Mouse (Mus musculus) heart, postnatal 0 days (tissue): ENCODE measurements at regions not wholly inside any gene's neighbourhood (a gene's known extent, or its start where the extent isn't known, plus 50 kb on each side); places are given as distances from the start of the nearest gene placed in this dataset.

Experiments
- ATAC-seq: fragments of 200-750 bp; cut with Nextera tagmentation; 2 replicates; pipeline ENCODE4 v1.8.0; 2017; ENCODE audit warnings: low read depth, moderate number of reproducible peaks, moderate library complexity; ENCODE audit not compliant: insufficient read depth
- DNase-seq: peaks from one replicate; pipeline ENCODE4 v3.0.0-alpha.2; 2016; ENCODE audit warnings: low spot score
- H3K27ac ChIP-seq: fragments of 300-500 bp; sonication (generic); 2 replicates; pipeline ENCODE4 v1.5.1; 2014; ENCODE audit warnings: low read depth, mild to moderate bottlenecking
- H3K27me3 ChIP-seq: fragments of 300-500 bp; sonication (generic); 2 replicates; pipeline ENCODE4 v1.6.1; 2014; ENCODE audit warnings: low read length, mixed read lengths; ENCODE audit not compliant: control insufficient read depth, insufficient read depth
- H3K36me3 ChIP-seq: fragments of 300-500 bp; sonication (generic); replicated peaks from 2 replicates; pipeline ENCODE4 v1.6.1; 2014; ENCODE audit warnings: low read length, mixed read lengths; ENCODE audit not compliant: control insufficient read depth, insufficient read depth
- H3K4me1 ChIP-seq: fragments of 300-500 bp; sonication (generic); 2 replicates; pipeline ENCODE4 v1.6.1; 2014; ENCODE audit warnings: antibody characterized with exemption; ENCODE audit not compliant: control insufficient read depth, insufficient read depth
- H3K4me2 ChIP-seq: fragments of 300-500 bp; sonication (generic); 2 replicates; pipeline ENCODE4 v1.6.1; 2014; ENCODE audit warnings: low read depth, mild to moderate bottlenecking, low read length, moderate library complexity
- H3K4me3 ChIP-seq: fragments of 300-500 bp; sonication (generic); 2 replicates; pipeline ENCODE4 v1.5.1; 2014; ENCODE audit warnings: low read depth, low read length
- H3K9ac ChIP-seq: fragments of 300-500 bp; sonication (generic); replicated peaks from 2 replicates; pipeline ENCODE4 v1.6.1; 2014; ENCODE audit warnings: low read depth, low read length, mixed read lengths
- H3K9me3 ChIP-seq: fragments of 300-500 bp; sonication (generic); replicated peaks from 2 replicates; pipeline ENCODE4 v1.6.1; 2016; ENCODE audit warnings: low read length; ENCODE audit not compliant: control insufficient read depth
- CTCF ChIP-seq: IDR thresholded peaks from 2 replicates; pipeline ENCODE4 v1.5.1; 2016; ENCODE audit warnings: antibody characterized with exemption, control low read depth, low read depth
- EP300 ChIP-seq: IDR thresholded peaks from 2 replicates; pipeline ENCODE4 v1.6.1; 2016; ENCODE audit warnings: antibody characterized with exemption, low read depth
- WGBS: fragments of 180-500 bp; shearing (Covaris S2); extraction: QIAGEN DNeasy Blood & Tissue Kit; methylation state at CpG from one replicate; pipeline ENCODE4 v1.1.7; 2014; 5-methylcytosine and 5-hydroxymethylcytosine counted together

GRCm38 (mm10) chr8:88939071-88939746, 104.8 kb downstream of the Sall1 start:
- no peak overlapping the region for H3K4me2 ChIP-seq
- H3K27me3 ChIP-seq: peaks cover 24% of the 10 kb centered on the region
- H3K27ac ChIP-seq: no peak overlapping the region
- WGBS: 58% methylated on average over 16 of the region's 16 CpGs
- ATAC-seq: no peak
- no peak for DNase-seq
- H3K4me3 ChIP-seq: no peak overlapping the region
- 0 out of 2 replicates have a peak, but pooled peaks cover 2% of the 10 kb centered on the region for H3K9me3 ChIP-seq
- H3K36me3 ChIP-seq: no peaks in the 10 kb centered on the region
- H3K4me1 ChIP-seq: no peaks in the 10 kb centered on the region
- TF ChIP-seq EP300 (no peak), CTCF (no peak)
- no peak overlapping the region for H3K9ac ChIP-seq

DNA sequence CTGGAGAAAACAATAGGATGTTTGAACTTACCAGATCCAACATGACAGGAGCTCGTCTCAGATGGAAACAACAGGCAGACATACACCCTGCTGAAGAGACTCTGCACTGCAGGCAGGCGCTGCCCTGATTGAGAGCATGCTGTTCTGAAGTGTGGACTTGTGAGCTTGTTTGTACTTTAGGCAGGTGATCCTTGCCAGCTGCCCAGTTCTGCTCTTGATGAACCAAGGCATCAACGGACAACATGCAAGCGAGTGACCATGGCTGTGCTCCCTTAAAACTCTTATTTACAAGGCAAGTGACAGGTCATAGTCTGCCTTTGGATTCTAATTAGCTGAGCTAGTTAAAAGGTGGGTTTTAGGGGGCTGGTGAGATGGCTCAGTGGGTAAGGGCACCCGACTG, 109.3 kb downstream of the Sall1 start:
- DNase-seq (no peak), ATAC-seq (no peak)
- WGBS: 82% methylated on average over 5 of the region's 5 CpGs
- H3K4me2 ChIP-seq: no peak overlapping the region
- 0 out of 2 replicates have a peak, but pooled peaks cover 6% of the 10 kb centered on the region for H3K9me3 ChIP-seq
- H3K27me3 ChIP-seq: peaks cover 23% of the 10 kb centered on the region
- no peak overlapping the region for H3K4me3 ChIP-seq
- no peak overlapping the region for H3K27ac ChIP-seq
- no peak for TF ChIP-seq CTCF
- TF ChIP-seq EP300: no peak
- H3K9ac ChIP-seq: no peak overlapping the region
- H3K36me3 ChIP-seq: no peaks in the 10 kb centered on the region
- H3K4me1 ChIP-seq: no peaks in the 10 kb centered on the region

DNA sequence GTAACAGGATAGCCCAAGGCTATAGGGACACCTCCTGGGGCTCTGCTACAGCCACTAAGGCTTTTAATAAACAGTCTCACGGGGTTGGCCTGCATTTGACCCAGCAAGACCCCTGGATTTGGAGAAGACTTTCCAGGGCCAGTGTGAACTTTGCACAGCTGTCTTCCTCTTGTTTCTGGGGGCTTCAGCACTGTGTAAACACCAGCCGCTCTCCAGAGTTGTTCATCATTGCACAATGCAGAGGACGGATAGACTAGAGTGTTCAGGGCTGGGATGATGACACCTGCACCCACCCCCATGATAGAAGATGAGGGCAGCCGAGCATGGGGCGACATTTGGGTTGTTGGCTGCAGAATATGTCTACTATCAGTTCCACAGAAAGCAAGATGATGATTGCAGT, 112.9 kb downstream of the Sall1 start:
- TF ChIP-seq EP300: no peak
- TF ChIP-seq CTCF: no peak
- H3K27ac ChIP-seq: no peak overlapping the region
- no peak for DNase-seq
- no peak for ATAC-seq
- H3K36me3 ChIP-seq: no peaks in the 10 kb centered on the region
- no peak overlapping the region for H3K4me3 ChIP-seq
- 70% methylated on average over 5 of the region's 5 CpGs for WGBS
- H3K27me3 ChIP-seq: peaks cover 29% of the 10 kb centered on the region
- no peak overlapping the region for H3K4me2 ChIP-seq
- H3K9me3 ChIP-seq: 0 out of 2 replicates have a peak, but pooled peaks cover 6% of the 10 kb centered on the region
- no peak overlapping the region for H3K9ac ChIP-seq
- no peaks in the 10 kb centered on the region for H3K4me1 ChIP-seq

DNA sequence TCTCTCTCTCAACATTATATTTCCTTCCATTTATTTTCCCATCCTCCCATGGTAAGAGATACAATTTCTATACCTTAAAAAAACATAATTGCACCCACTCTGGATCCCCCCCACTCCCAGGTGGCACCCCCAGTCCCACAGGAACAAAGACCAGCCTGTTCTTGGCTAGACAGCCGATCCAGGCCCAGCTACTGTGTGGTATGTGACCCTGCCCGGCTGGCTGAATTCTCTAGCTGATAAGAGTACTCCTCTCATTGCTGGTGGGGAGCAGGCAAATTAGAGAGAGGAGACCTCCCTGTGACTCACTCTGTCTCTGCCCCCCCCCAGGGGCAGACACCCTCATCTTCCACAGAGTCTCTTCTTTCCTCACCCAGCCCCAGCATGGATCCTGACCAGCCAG, 113.6 kb downstream of the Sall1 start:
- Histone ChIP-seq H3K9me3 (0 out of 2 replicates have a peak, but pooled peaks cover 6% of the 10 kb centered on the region), H3K4me2 (no peak overlapping the region), H3K27ac (no peak overlapping the region), H3K4me1 (no peaks in the 10 kb centered on the region), H3K27me3 (peaks cover 33% of the 10 kb centered on the region), H3K9ac (no peak overlapping the region), H3K36me3 (no peaks in the 10 kb centered on the region), H3K4me3 (no peak overlapping the region)
- no peak for TF ChIP-seq CTCF
- DNase-seq (no peak), ATAC-seq (0 out of 2 replicates have a peak, but pooled peaks have one; percentile 36)
- 14% methylated on average over 2 of the region's 2 CpGs for WGBS

DNA sequence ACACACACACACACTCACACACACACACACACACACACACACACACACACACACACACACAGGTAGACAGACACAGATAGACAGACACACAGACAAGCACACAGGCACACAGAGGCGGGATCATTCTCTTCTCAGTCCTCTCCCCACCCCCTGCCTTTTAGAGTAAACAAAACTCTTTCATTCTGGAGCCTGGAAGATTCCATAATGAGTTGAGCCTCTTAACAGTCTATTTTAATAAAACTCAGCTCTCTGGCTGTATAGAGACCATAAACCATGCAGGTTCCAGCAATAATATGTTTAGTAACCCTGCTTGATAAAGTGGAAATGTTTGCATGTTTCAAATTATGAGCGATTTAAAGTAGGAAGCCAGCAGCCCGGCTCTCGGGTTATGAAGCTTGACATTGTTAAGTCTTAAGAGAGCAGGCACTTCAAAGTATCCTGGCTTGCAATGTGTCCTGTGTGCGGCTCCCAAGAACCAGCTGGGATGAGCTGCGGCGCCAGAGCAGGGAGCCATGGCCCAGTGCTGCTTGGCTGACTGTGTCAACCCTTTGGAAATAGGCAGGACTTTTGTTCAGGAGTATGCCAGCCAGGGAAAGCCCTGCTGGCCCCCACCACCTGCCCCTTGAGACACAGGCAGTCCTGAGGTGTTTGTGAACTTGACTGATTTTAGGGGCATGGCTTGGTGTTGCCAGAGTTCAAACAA, 115.1 kb downstream of the Sall1 start:
- ATAC-seq: no peak

More for the DNA sequence above, 115.1 kb downstream of the Sall1 start:
- Histone ChIP-seq H3K9ac (no peak overlapping the region), H3K9me3 (no peaks in the 10 kb centered on the region), H3K4me3 (no peak overlapping the region), H3K27me3 (peaks cover 46% of the 10 kb centered on the region), H3K4me1 (no peaks in the 10 kb centered on the region), H3K27ac (no peak overlapping the region), H3K4me2 (no peak overlapping the region), H3K36me3 (no peaks in the 10 kb centered on the region)
- TF ChIP-seq CTCF (no peak), EP300 (no peak)
- WGBS: 53% methylated on average over 7 of the region's 7 CpGs
- no peak for DNase-seq
